Mouse (Mus musculus): ENCODE results near the gene Sfxn4. TPM values are rescaled to one million over a fixed set of nuclear protein-coding genes. Genes with fewer than 3 reads are reported as not detected.

Sfxn4 gene
- total and polyA plus RNA-seq, 2 experiments from 2014 or later, result 6.3 to 7.7 TPM

- no peak for DNase-seq (ENCODE audit: low spot score)
- WGBS, result 18% methylated on average over 3 of the region's 3 CpGs
These were observed 34.1 kb upstream of the Sfxn4 start for GRCm38 (mm10) chr19:60895251-60895880.

GRCm38 (mm10) chr19:60891934-60892547, 30.8 kb upstream of the Sfxn4 start:
- Histone ChIP-seq H3K36me3 (replicated peaks; ENCODE audit: control insufficient read depth, insufficient read depth, low read length) (no peaks in the 10 kb centered on the region), H3K9me3 (replicated peaks; ENCODE audit: control insufficient read depth, low read length) (no peaks in the 10 kb centered on the region), H3K4me2 (ENCODE audit: low read depth, low read length) (peak overlapping the region; percentile 78), H3K9ac (replicated peaks; ENCODE audit: low read depth, low read length) (no peak overlapping the region), H3K4me1 (ENCODE audit: control insufficient read depth, insufficient read depth) (peaks cover 28% of the 10 kb centered on the region), H3K4me3 (ENCODE audit: low read depth, low read length) (peak overlapping the region; percentile 85), H3K27me3 (ENCODE audit: control insufficient read depth, insufficient read depth, low read length) (no peaks in the 10 kb centered on the region), H3K27ac (ENCODE audit: low read depth) (no peak overlapping the region)
- ATAC-seq (ENCODE audit: insufficient read depth, low read depth), result no peak
- TF ChIP-seq CTCF (IDR thresholded peaks at IDR 0.05; ENCODE audit: low read depth) (peak; percentile 79), EP300 (IDR thresholded peaks at IDR 0.05; ENCODE audit: low read depth) (no peak)
- DNase-seq (ENCODE audit: low spot score), result no peak
- WGBS, result 25% methylated on average over 1 of the region's 1 CpGs

More at GRCm38 (mm10) chr19:60895251-60895880, 34.1 kb upstream of the Sfxn4 start:
- Histone ChIP-seq H3K4me3 (ENCODE audit: low read depth, low read length) (no peak overlapping the region), H3K9me3 (replicated peaks; ENCODE audit: control insufficient read depth, low read length) (no peaks in the 10 kb centered on the region), H3K4me2 (ENCODE audit: low read depth, low read length) (peak overlapping the region; percentile 43), H3K36me3 (replicated peaks; ENCODE audit: control insufficient read depth, insufficient read depth, low read length) (no peaks in the 10 kb centered on the region), H3K27me3 (ENCODE audit: control insufficient read depth, insufficient read depth, low read length) (no peaks in the 10 kb centered on the region), H3K9ac (replicated peaks; ENCODE audit: low read depth, low read length) (peak overlapping the region; percentile 33; the same call in 1 of the 2 replicates), H3K4me1 (ENCODE audit: control insufficient read depth, insufficient read depth) (peaks cover 28% of the 10 kb centered on the region), H3K27ac (ENCODE audit: low read depth) (peak overlapping the region; percentile 62)
- no peak for TF ChIP-seq EP300 (IDR thresholded peaks at IDR 0.05; ENCODE audit: low read depth)
- TF ChIP-seq CTCF (IDR thresholded peaks at IDR 0.05; ENCODE audit: low read depth), result no peak
- no peak for ATAC-seq (ENCODE audit: insufficient read depth, low read depth)

GRCm38 (mm10) chr19:60891123-60891470, 29.8 kb upstream of the Sfxn4 start:
- TF ChIP-seq EP300 (IDR thresholded peaks at IDR 0.05; ENCODE audit: low read depth) (no peak), CTCF (IDR thresholded peaks at IDR 0.05; ENCODE audit: low read depth) (no peak)
- no peaks in the 10 kb centered on the region for H3K36me3 ChIP-seq (replicated peaks; ENCODE audit: control insufficient read depth, insufficient read depth, low read length)
- H3K4me3 ChIP-seq (ENCODE audit: low read depth, low read length), result peak overlapping the region; percentile 85
- 6% methylated on average over 4 of the region's 5 CpGs for WGBS
- peak overlapping the region; percentile 52; the same call in 1 of the 2 replicates for H3K9ac ChIP-seq (replicated peaks; ENCODE audit: low read depth, low read length)
- DNase-seq (ENCODE audit: low spot score) (no peak), ATAC-seq (ENCODE audit: insufficient read depth, low read depth) (no peak)
- H3K9me3 ChIP-seq (replicated peaks; ENCODE audit: control insufficient read depth, low read length), result no peaks in the 10 kb centered on the region
- no peaks in the 10 kb centered on the region for H3K27me3 ChIP-seq (ENCODE audit: control insufficient read depth, insufficient read depth, low read length)
- H3K4me1 ChIP-seq (ENCODE audit: control insufficient read depth, insufficient read depth), result peaks cover 28% of the 10 kb centered on the region
- H3K4me2 ChIP-seq (ENCODE audit: low read depth, low read length), result peak overlapping the region; percentile 78
- peak overlapping the region; percentile 97; the same call in 1 of the 2 replicates for H3K27ac ChIP-seq (ENCODE audit: low read depth)

- ATAC-seq (ENCODE audit: insufficient read depth, low read depth) (peak; percentile 12; the same call in 1 of the 2 replicates), DNase-seq (ENCODE audit: low spot score) (no peak)
- Histone ChIP-seq H3K4me3 (ENCODE audit: low read depth, low read length) (peak overlapping the region; percentile 85), H3K4me1 (ENCODE audit: control insufficient read depth, insufficient read depth) (peaks cover 25% of the 10 kb centered on the region), H3K36me3 (replicated peaks; ENCODE audit: control insufficient read depth, insufficient read depth, low read length) (no peaks in the 10 kb centered on the region), H3K9me3 (replicated peaks; ENCODE audit: control insufficient read depth, low read length) (no peaks in the 10 kb centered on the region), H3K27ac (ENCODE audit: low read depth) (peak overlapping the region; percentile 97), H3K9ac (replicated peaks; ENCODE audit: low read depth, low read length) (peak overlapping the region; percentile 52), H3K27me3 (ENCODE audit: control insufficient read depth, insufficient read depth, low read length) (no peaks in the 10 kb centered on the region), H3K4me2 (ENCODE audit: low read depth, low read length) (peak overlapping the region; percentile 78)
- TF ChIP-seq CTCF (IDR thresholded peaks at IDR 0.05; ENCODE audit: low read depth) (no peak), EP300 (IDR thresholded peaks at IDR 0.05; ENCODE audit: low read depth) (no peak)
- under 1% methylated on average over 41 of the region's 41 CpGs for WGBS
These were observed 29.3 kb upstream of the Sfxn4 start for GRCm38 (mm10) chr19:60890391-60891122.

- WGBS, result under 1% methylated on average over 52 of the region's 55 CpGs
- Histone ChIP-seq H3K36me3 (replicated peaks; ENCODE audit: control insufficient read depth, insufficient read depth, low read length) (no peaks in the 10 kb centered on the region), H3K9ac (replicated peaks; ENCODE audit: low read depth, low read length) (peak within 1 kb of the TSS; percentile 81), H3K4me2 (ENCODE audit: low read depth, low read length) (peak within 1 kb of the TSS; percentile 78), H3K27me3 (ENCODE audit: control insufficient read depth, insufficient read depth, low read length) (no peaks in the 10 kb centered on the region), H3K9me3 (replicated peaks; ENCODE audit: control insufficient read depth, low read length) (no peaks in the 10 kb centered on the region), H3K27ac (ENCODE audit: low read depth) (peak within 1 kb of the TSS; percentile 97), H3K4me1 (ENCODE audit: control insufficient read depth, insufficient read depth) (peaks cover 18% of the 10 kb centered on the region), H3K4me3 (ENCODE audit: low read depth, low read length) (peak within 1 kb of the TSS; percentile 85)
- peak; percentile 90 for TF ChIP-seq CTCF (IDR thresholded peaks at IDR 0.05; ENCODE audit: low read depth)
- no peak; the same call in 1 of the 2 replicates for TF ChIP-seq EP300 (IDR thresholded peaks at IDR 0.05; ENCODE audit: low read depth)
- DNase-seq (ENCODE audit: low spot score) (peak; percentile 95), ATAC-seq (ENCODE audit: insufficient read depth, low read depth) (peak; percentile 96)
These were observed 28.5 kb upstream of the Sfxn4 start, which contains the start of gene Grk5 for GRCm38 (mm10) chr19:60889714-60890315. Gene Grk5, plus strand, starts transcription at chr19:60889749.

Measured in heart, postnatal 0 days (tissue).